Mouse (Mus musculus) liver, adult 2 months (tissue): ENCODE results near the gene Sema6d. TPM values are rescaled to one million over a fixed set of nuclear protein-coding genes. Genes with fewer than 3 reads are reported as not detected.

Experiments
- DNase-seq: peaks from one replicate; pipeline ENCODE4 v3.0.0-alpha.2; 2011; ENCODE audit warnings: low read depth, low spot score; ENCODE audit errors: extremely low read depth
- H3K27ac ChIP-seq: fragments of 200-500 bp; replicated peaks from 2 replicates; pipeline ENCODE4 v1.5.1; 2012; ENCODE audit warnings: low read depth, mild to moderate bottlenecking, control low read depth, inconsistent platforms, low read length; ENCODE audit not compliant: insufficient read depth
- H3K27me3 ChIP-seq: fragments of 200-500 bp; 2 replicates; pipeline ENCODE4 v1.6.1; 2012; ENCODE audit warnings: mild to moderate bottlenecking, moderate library complexity, low read length, inconsistent platforms; ENCODE audit not compliant: control insufficient read depth, insufficient read depth
- H3K36me3 ChIP-seq: fragments of 200-500 bp; 2 replicates; pipeline ENCODE4 v1.6.1; 2012; ENCODE audit warnings: low read length, inconsistent platforms; ENCODE audit not compliant: control insufficient read depth, insufficient read depth
- H3K4me1 ChIP-seq: fragments of 200-500 bp; 2 replicates; pipeline ENCODE4 v1.6.1; 2011; ENCODE audit warnings: low read length; ENCODE audit not compliant: control insufficient read depth, insufficient read depth
- H3K4me3 ChIP-seq: fragments of 200-500 bp; 2 replicates; pipeline ENCODE4 v1.5.1; 2011; ENCODE audit warnings: low read depth, mild to moderate bottlenecking, control low read depth, low read length, moderate library complexity; ENCODE audit not compliant: insufficient read depth
- H3K79me2 ChIP-seq: fragments of 200-500 bp; 2 replicates; pipeline ENCODE4 v1.6.1; 2012; ENCODE audit warnings: inconsistent platforms, mild to moderate bottlenecking, low read length, moderate library complexity; ENCODE audit not compliant: control insufficient read depth, insufficient read depth
- H3K9ac ChIP-seq: fragments of 200-500 bp; 2 replicates; pipeline ENCODE4 v1.6.1; 2012; ENCODE audit warnings: low read depth, mild to moderate bottlenecking, control low read depth, inconsistent platforms, low read length
- CTCF ChIP-seq: fragments of 200-500 bp; IDR thresholded peaks from 2 replicates; pipeline ENCODE4 v1.5.1; 2011; ENCODE audit warnings: low read depth, low read length, control low read depth
- POLR2A ChIP-seq: fragments of 200-500 bp; IDR thresholded peaks from 2 replicates; pipeline ENCODE4 v1.6.1; 2011; ENCODE audit warnings: low read length, control low read depth; ENCODE audit not compliant: insufficient read depth; ENCODE audit errors: extremely low read depth
- WGBS: fragments of 180-500 bp; shearing (Covaris S2); methylation state at CpG from one replicate; pipeline ENCODE4 v1.1.7; 2018; 5-methylcytosine and 5-hydroxymethylcytosine counted together
- polyA plus RNA-seq: library from polyadenylated mRNA; depleted of rRNA; stranded (reverse); fragments of >200 nt; gene quantifications from 2 replicates; pipeline ENCODE4 v1.2.3, GENCODE M21; 2012
- total RNA-seq: library from RNA; depleted of rRNA; stranded (reverse); fragments of >200 nt; gene quantifications from 2 replicates; pipeline ENCODE4 v1.2.3, GENCODE M21; 2014

Sema6d gene
- total and polyA plus RNA-seq, 2 experiments = 3.9 to 8.5 TPM

DNA sequence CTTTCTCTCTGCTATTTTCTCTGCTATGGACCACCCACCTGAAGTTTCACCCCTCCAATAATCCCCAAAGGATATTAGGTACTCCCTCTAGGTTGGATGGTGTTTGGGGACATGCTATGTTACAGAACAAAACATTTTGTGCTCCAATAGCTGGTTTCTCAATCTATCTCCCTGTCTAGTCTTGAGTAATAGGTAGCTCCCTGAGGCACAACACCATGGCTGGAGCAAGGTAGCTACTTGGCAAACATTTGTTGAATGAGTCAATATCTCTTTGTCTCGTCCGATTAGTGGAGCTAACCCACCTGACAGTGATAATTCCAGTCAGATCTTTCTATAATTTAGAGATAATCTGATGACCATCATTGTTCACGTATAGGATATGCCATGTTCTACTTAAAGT lies 437.9 kb downstream of the Sema6d start:
- no peaks in the 10 kb centered on the region for H3K79me2 ChIP-seq
- no peak overlapping the region for H3K27ac ChIP-seq
- DNase-seq = no peak
- no peaks in the 10 kb centered on the region for H3K36me3 ChIP-seq
- no peaks in the 10 kb centered on the region for H3K27me3 ChIP-seq
- TF ChIP-seq POLR2A (no peak), CTCF (no peak)
- no peak overlapping the region for H3K9ac ChIP-seq
- no peak overlapping the region for H3K4me3 ChIP-seq
- no peaks in the 10 kb centered on the region for H3K4me1 ChIP-seq
- WGBS = 66% methylated on average over 3 of the region's 3 CpGs

DNA sequence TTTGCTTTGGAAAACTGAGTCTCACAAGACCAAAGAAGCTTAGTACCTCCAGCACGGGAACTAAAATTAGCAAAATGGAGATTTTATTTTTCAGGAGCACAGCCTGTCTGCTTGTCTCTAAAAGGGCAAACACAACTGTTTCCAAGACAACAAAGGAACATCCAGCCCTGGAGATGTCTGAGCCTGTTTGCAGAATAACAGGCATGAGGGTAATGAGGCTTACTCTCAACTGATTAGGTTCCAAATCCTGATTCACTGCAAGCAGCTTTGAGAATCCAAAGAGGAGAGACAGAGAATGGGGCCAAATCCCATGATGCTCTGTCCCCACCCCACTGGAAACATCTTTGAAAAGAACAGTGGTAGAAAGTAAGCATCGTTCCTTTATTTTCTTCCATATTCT lies 440.7 kb downstream of the Sema6d start:
- H3K27ac ChIP-seq = no peak overlapping the region
- H3K27me3 ChIP-seq = no peaks in the 10 kb centered on the region
- TF ChIP-seq POLR2A = no peak
- no peak for TF ChIP-seq CTCF
- 85% methylated on average over 2 of the region's 2 CpGs for WGBS
- H3K4me1 ChIP-seq = no peaks in the 10 kb centered on the region
- no peak for DNase-seq
- no peak overlapping the region for H3K9ac ChIP-seq
- no peaks in the 10 kb centered on the region for H3K79me2 ChIP-seq
- H3K36me3 ChIP-seq = no peaks in the 10 kb centered on the region
- no peak overlapping the region for H3K4me3 ChIP-seq

DNA sequence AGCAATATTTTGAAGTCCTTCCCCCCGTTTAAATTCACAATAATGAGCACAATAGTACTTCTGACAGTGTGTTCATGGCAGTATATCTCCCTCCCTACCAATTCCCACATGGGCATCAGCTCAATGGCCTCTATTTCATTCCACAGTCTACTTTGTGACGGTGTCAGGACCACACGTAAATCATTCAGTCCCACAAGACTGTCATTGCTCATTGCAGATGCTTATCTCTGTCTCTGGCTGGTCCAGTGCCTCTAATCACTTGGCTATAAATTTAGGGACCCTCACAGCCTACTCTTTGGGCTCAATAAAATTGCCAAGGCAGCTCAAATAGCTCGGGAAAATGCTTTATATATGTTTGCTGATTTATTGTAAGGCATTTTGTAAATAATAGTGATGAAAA lies 441.3 kb downstream of the Sema6d start:
- H3K4me1 ChIP-seq = no peaks in the 10 kb centered on the region
- H3K27me3 ChIP-seq = no peaks in the 10 kb centered on the region
- H3K36me3 ChIP-seq = no peaks in the 10 kb centered on the region
- H3K27ac ChIP-seq = no peak overlapping the region
- DNase-seq = no peak
- no peak overlapping the region for H3K9ac ChIP-seq
- H3K4me3 ChIP-seq = no peak overlapping the region
- WGBS = 75% methylated on average over 4 of the region's 4 CpGs
- H3K79me2 ChIP-seq = no peaks in the 10 kb centered on the region
- TF ChIP-seq POLR2A (no peak), CTCF (no peak)

DNA sequence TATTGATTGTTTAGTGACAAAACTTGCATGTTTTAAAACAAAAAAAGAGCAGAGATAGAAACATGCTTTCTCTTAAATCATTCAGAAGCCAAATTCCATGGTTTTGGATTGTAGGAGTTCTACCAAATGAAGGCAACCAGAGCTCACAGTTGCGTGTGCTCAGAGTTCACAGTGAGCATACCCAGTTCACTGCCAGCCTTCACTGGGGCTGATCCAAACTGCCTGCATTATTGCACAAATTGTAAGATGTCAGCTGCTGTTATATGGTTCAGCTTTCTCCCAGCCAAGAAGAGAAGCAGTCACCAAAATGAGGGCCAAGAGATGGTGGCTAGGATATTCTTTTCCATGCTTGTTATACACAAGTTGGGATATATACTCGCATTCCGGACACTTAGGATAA lies 443.1 kb downstream of the Sema6d start:
- Histone ChIP-seq H3K4me3 (no peak overlapping the region), H3K27ac (no peak overlapping the region), H3K4me1 (no peaks in the 10 kb centered on the region), H3K36me3 (no peaks in the 10 kb centered on the region), H3K79me2 (no peaks in the 10 kb centered on the region), H3K9ac (no peak overlapping the region), H3K27me3 (no peaks in the 10 kb centered on the region)
- no peak for TF ChIP-seq CTCF
- TF ChIP-seq POLR2A = no peak
- 91% methylated on average over 3 of the region's 3 CpGs for WGBS
- DNase-seq = no peak

DNA sequence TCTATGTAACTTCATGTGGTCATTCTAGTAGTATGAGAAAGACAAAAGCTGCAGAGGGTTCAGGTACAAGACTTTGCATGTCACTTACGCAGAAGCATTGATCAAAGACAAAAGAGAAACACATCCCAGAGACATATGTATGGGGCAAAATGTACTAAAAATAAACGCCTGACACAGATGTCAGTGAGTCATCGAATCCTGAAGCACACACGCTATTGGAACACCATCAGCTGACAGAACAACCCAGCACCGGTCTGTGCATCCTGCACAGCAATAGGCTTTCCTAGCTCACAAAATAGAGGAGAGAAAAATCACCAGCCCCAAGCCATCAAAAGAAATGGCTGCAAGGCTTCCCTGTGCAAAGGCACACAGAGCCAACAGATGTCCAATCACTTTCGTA lies 443.8 kb downstream of the Sema6d start:
- no peak overlapping the region for H3K4me3 ChIP-seq
- WGBS = 87% methylated on average over 6 of the region's 6 CpGs

DNA sequence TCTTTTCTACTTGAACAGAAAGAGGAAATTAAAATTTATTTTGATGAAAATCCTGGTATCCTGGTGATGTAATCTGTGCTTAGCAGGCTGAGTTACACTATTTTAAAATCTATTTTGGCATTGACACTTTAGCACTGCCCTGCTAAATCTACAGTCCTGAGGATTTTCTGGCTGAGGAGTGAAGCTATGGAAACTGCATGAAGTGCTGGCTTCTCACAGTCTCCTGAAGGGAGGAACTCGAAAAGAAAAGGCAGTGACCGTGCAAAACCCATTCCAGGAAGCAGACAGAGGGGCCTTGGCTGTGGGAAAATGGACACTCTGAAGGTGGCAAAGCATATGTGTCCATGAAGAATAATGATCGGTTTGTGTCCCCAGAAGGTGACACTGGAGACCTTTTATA lies 460.5 kb downstream of the Sema6d start:
- H3K36me3 ChIP-seq = no peaks in the 10 kb centered on the region
- DNase-seq = no peak
- no peaks in the 10 kb centered on the region for H3K79me2 ChIP-seq
- H3K4me1 ChIP-seq = no peaks in the 10 kb centered on the region; the same call in 1 of the 2 replicates
- no peak overlapping the region for H3K4me3 ChIP-seq
- TF ChIP-seq CTCF (no peak), POLR2A (no peak)
- H3K9ac ChIP-seq = no peak overlapping the region
- no peaks in the 10 kb centered on the region for H3K27me3 ChIP-seq
- no peak overlapping the region for H3K27ac ChIP-seq
- 62% methylated on average over 3 of the region's 3 CpGs for WGBS

More for the DNA sequence above, 443.8 kb downstream of the Sema6d start:
- H3K36me3 ChIP-seq = no peaks in the 10 kb centered on the region
- H3K27me3 ChIP-seq = no peaks in the 10 kb centered on the region
- TF ChIP-seq POLR2A (no peak), CTCF (no peak)
- H3K4me1 ChIP-seq = no peaks in the 10 kb centered on the region
- H3K27ac ChIP-seq = no peak overlapping the region
- no peaks in the 10 kb centered on the region for H3K79me2 ChIP-seq
- no peak for DNase-seq
- no peak overlapping the region for H3K9ac ChIP-seq
